Mouse (Mus musculus) B cell, adult 62 days (primary cell): ENCODE data around the gene Nab2. TPM values are rescaled to one million over a fixed set of nuclear protein-coding genes. Genes with fewer than 3 reads are reported as not detected.

Experiments
- total RNA-seq: library from RNA; stranded (reverse); gene quantifications from 4 replicates; pipeline ENCODE4 v1.2.4, GENCODE M21; 2023

Nab2 gene
- total RNA-seq = 34.1 to 42.9 TPM (median 40.1 TPM) in 4 replicates

GRCm38 (mm10) chr10:127668093-127669050 lies at the start of gene Nab2:
Gene Nab2, minus strand, starts transcription at chr10:127668568.

GRCm38 (mm10) chr10:127704766-127705220 lies 36.4 kb upstream of the Nab2 start, which contains the start of gene Myo1a:
Gene Myo1a, plus strand, starts transcription at chr10:127705170.

GRCm38 (mm10) chr10:127666501-127667268 lies 1.7 kb downstream of the Nab2 start, which contains the start of gene Nemp1:
Gene Nemp1, plus strand, starts transcription at chr10:127666901.

GRCm38 (mm10) chr10:127642772-127643552 lies 25.4 kb downstream of the Nab2 start, which contains the start of gene Stat6:
Gene Stat6, plus strand, starts transcription at chr10:127642986.

GRCm38 (mm10) chr10:127620406-127621190 lies 47.8 kb downstream of the Nab2 start, which contains the start of gene Lrp1:
Gene Lrp1, minus strand, starts transcription at chr10:127621148.

Other genes starting within 250 kb of the Nab2 start
- gene Stac3, start 166.9 kb downstream of the Nab2 start, total RNA-seq = 6.9 to 12.7 TPM (median 9.6 TPM) in 4 replicates
- gene Ndufa4l2, start 153.6 kb downstream of the Nab2 start, total RNA-seq = not detected in 4 replicates
- 49.9 to 65.4 TPM (median 64.7 TPM) in 4 replicates for gene Shmt2, start 146.1 kb downstream of the Nab2 start, total RNA-seq
- not detected in 4 replicates for gene Nxph4, start 134.0 kb downstream of the Nab2 start, total RNA-seq
- gene Lrp1, start 47.4 kb downstream of the Nab2 start, total RNA-seq = 2.9 to 5.1 TPM (median 3.5 TPM) in 4 replicates
- 230 to 250 TPM (median 232 TPM) in 4 replicates for gene Stat6, start 25.6 kb downstream of the Nab2 start, total RNA-seq
- 10.0 to 15.6 TPM (median 13.7 TPM) in 4 replicates for gene Nemp1, start 1.7 kb downstream of the Nab2 start, total RNA-seq
- 0.17 to 0.27 TPM in 2 of 4 replicates, not detected in the others for gene Myo1a, start 36.6 kb upstream of the Nab2 start, total RNA-seq
- gene Tac2, start 55.9 kb upstream of the Nab2 start, total RNA-seq = not detected in 4 replicates
- 14.8 to 17.7 TPM (median 16.2 TPM) in 4 replicates for gene Zbtb39, start 71.0 kb upstream of the Nab2 start, total RNA-seq
- not detected in 4 replicates for gene Gpr182, start 83.2 kb upstream of the Nab2 start, total RNA-seq
- gene Rdh1, start 91.2 kb upstream of the Nab2 start, total RNA-seq = 0.18 to 0.50 TPM in 2 of 4 replicates, not detected in the others
- not detected in 4 replicates for gene Rdh16f1, start 91.2 kb upstream of the Nab2 start, total RNA-seq
- gene Rdh9, start 107.8 kb upstream of the Nab2 start, total RNA-seq = 0.41 to 0.43 TPM in 2 of 4 replicates, not detected in the others
- gene Rdh16, start 132.6 kb upstream of the Nab2 start, total RNA-seq = not detected in 4 replicates
- gene Rdh19, start 181.4 kb upstream of the Nab2 start, total RNA-seq = not detected in 4 replicates
- not detected in 4 replicates for gene Rdh16f2, start 197.9 kb upstream of the Nab2 start, total RNA-seq
- not detected in 4 replicates for gene Rdh7, start 220.2 kb upstream of the Nab2 start, total RNA-seq
- gene Sdr9c7, start 229.9 kb upstream of the Nab2 start, total RNA-seq = not detected in 4 replicates